In genomic region chr12:36274823-36275222, GRCm38 (mm10) we compare ENCODE assay signal across 26 mouse cellular contexts. TPM values are rescaled to one million over a fixed set of nuclear protein-coding genes. Genes with fewer than 3 reads are reported as not detected.
DNase-seq lines count a peak whose midpoint lies in the region; ATAC-seq and TF ChIP-seq lines count a peak whose summit lies in the region.
"Had no signal": no experiment of that assay in that cellular context is flagged by ENCODE, and none has a peak within 500 bp of the region (broad histone marks: within the 10 kb centered on the region; RNA-seq: fewer than 3 reads in every experiment).

No protein-coding gene starts in this region.

- no peak overlapping the region for H3K9ac ChIP-seq in forebrain, postnatal 0 days
- no peak overlapping the region for H3K9ac ChIP-seq in forebrain, embryonic 15.5 days (replicated peaks)
- H3K9ac ChIP-seq in limb, embryonic 11.5 days (ENCODE audit: low read length) = no peak overlapping the region
- no peak overlapping the region for H3K9ac ChIP-seq in embryonic facial prominence, embryonic 14.5 days (ENCODE audit: low read depth, low read length)
- H3K9ac ChIP-seq: heart, embryonic 13.5 days; hindbrain, embryonic 15.5 days; limb, embryonic 12.5 days; liver, embryonic 13.5 days; lung, embryonic 15.5 days; neural tube, embryonic 13.5 days had no signal

- no peaks in the 10 kb centered on the region for H3K4me1 ChIP-seq in forebrain, postnatal 0 days (ENCODE audit: insufficient read depth)
- 0 out of 2 replicates have a peak, but pooled peaks cover 5% of the 10 kb centered on the region for H3K4me1 ChIP-seq in forebrain, embryonic 15.5 days
- no peaks in the 10 kb centered on the region for H3K4me1 ChIP-seq in limb, embryonic 11.5 days (ENCODE audit: control insufficient read depth, insufficient read depth, low read length)
- H3K4me1 ChIP-seq in limb, embryonic 10.5 days = no peaks in the 10 kb centered on the region
- H3K4me1 ChIP-seq in embryonic facial prominence, embryonic 14.5 days (ENCODE audit: control insufficient read depth, insufficient read depth, low read length) = no peaks in the 10 kb centered on the region; the same call in 1 of the 2 replicates
- H3K4me1 ChIP-seq: heart, embryonic 13.5 days; hindbrain, embryonic 15.5 days; limb, embryonic 12.5 days; liver, embryonic 13.5 days; lung, embryonic 15.5 days; neural tube, embryonic 13.5 days had no signal

- H3K4me2 ChIP-seq in forebrain, postnatal 0 days (ENCODE audit: low read depth) = no peak overlapping the region
- H3K4me2 ChIP-seq in forebrain, embryonic 15.5 days (replicated peaks) = no peak overlapping the region
- H3K4me2 ChIP-seq in limb, embryonic 11.5 days (ENCODE audit: low read depth, severe bottlenecking) = no peak overlapping the region
- H3K4me2 ChIP-seq in embryonic facial prominence, embryonic 14.5 days (ENCODE audit: low read depth, low read length) = no peak overlapping the region
- H3K4me2 ChIP-seq: heart, embryonic 13.5 days; hindbrain, embryonic 15.5 days; limb, embryonic 12.5 days; liver, embryonic 13.5 days; lung, embryonic 15.5 days; midbrain, embryonic 11.5 days; neural tube, embryonic 13.5 days had no signal

- no peak overlapping the region for H3K4me3 ChIP-seq in forebrain, postnatal 0 days (ENCODE audit: low read depth, low read length)
- H3K4me3 ChIP-seq in forebrain, embryonic 15.5 days = no peak overlapping the region
- no peak overlapping the region for H3K4me3 ChIP-seq in limb, embryonic 11.5 days (ENCODE audit: low read depth, low read length)
- H3K4me3 ChIP-seq in limb, embryonic 10.5 days = no peak overlapping the region
- H3K4me3 ChIP-seq in embryonic facial prominence, embryonic 14.5 days (ENCODE audit: low read depth, low read length) = no peak overlapping the region
- H3K4me3 ChIP-seq: heart, embryonic 13.5 days; hindbrain, embryonic 15.5 days; limb, embryonic 12.5 days; liver, embryonic 13.5 days; lung, embryonic 15.5 days; neural tube, embryonic 13.5 days had no signal

- peak; percentile 33 for DNase-seq in forebrain, postnatal 0 days
- DNase-seq in limb, embryonic 11.5 days (ENCODE audit: low spot score) = peak; percentile 27
- DNase-seq in limb, embryonic 10.5 days (ENCODE audit: low spot score) = no peak
- DNase-seq in MN1 (ENCODE audit: low spot score) = peak; percentile 12
- DNase-seq in embryonic facial prominence, embryonic 14.5 days (ENCODE audit: low spot score) = peak; percentile 56
- no peak for DNase-seq in testis, postnatal 14 days (ENCODE audit: low spot score)
- DNase-seq: adrenal gland, adult 2 months; embryo, embryonic 11 days; gastrocnemius, postnatal 14 days; heart, adult 18-20 months; kidney, adult 18-20 months; kidney, postnatal 25 days; liver, embryonic 13.5 days; thymus, adult 18-20 months; thymus, postnatal 4 days had no signal

- H3K27me3 ChIP-seq in forebrain, postnatal 0 days (ENCODE audit: insufficient read depth, low read length) = no peaks in the 10 kb centered on the region
- H3K27me3 ChIP-seq in forebrain, embryonic 15.5 days = no peaks in the 10 kb centered on the region
- no peaks in the 10 kb centered on the region for H3K27me3 ChIP-seq in limb, embryonic 11.5 days (ENCODE audit: control insufficient read depth, insufficient read depth, low read length)
- H3K27me3 ChIP-seq in limb, embryonic 10.5 days (ENCODE audit: low read depth, poor library complexity, severe bottlenecking) = no peaks in the 10 kb centered on the region
- H3K27me3 ChIP-seq in embryonic facial prominence, embryonic 14.5 days (replicated peaks; ENCODE audit: control insufficient read depth, insufficient read depth, low read length) = no peaks in the 10 kb centered on the region
- H3K27me3 ChIP-seq: heart, embryonic 13.5 days; hindbrain, embryonic 15.5 days; limb, embryonic 12.5 days; liver, embryonic 13.5 days; lung, embryonic 15.5 days; neural tube, embryonic 13.5 days had no signal

- WGBS in forebrain, postnatal 0 days = 55% methylated on average over 3 of the region's 3 CpGs
- WGBS in forebrain, embryonic 15.5 days = 55% methylated on average over 3 of the region's 3 CpGs
- 69% methylated on average over 3 of the region's 3 CpGs for WGBS in limb, embryonic 11.5 days
- WGBS in limb, embryonic 10.5 days = 88% methylated on average over 3 of the region's 3 CpGs
- 36% methylated on average over 3 of the region's 3 CpGs for WGBS in embryonic facial prominence, embryonic 14.5 days

- H3K27ac ChIP-seq in forebrain, postnatal 0 days (ENCODE audit: low read depth, low read length) = no peak overlapping the region
- H3K27ac ChIP-seq in forebrain, embryonic 15.5 days (replicated peaks) = no peak overlapping the region
- no peak overlapping the region for H3K27ac ChIP-seq in limb, embryonic 11.5 days (replicated peaks; ENCODE audit: low read depth, low read length)
- no peak overlapping the region for H3K27ac ChIP-seq in limb, embryonic 10.5 days
- H3K27ac ChIP-seq in embryonic facial prominence, embryonic 14.5 days (replicated peaks; ENCODE audit: low read depth, low read length) = no peak overlapping the region
- H3K27ac ChIP-seq: heart, embryonic 13.5 days; hindbrain, embryonic 15.5 days; limb, embryonic 12.5 days; liver, embryonic 13.5 days; lung, embryonic 15.5 days; macrophage; neural tube, embryonic 13.5 days had no signal

- H3K36me3 ChIP-seq in forebrain, postnatal 0 days (ENCODE audit: insufficient read depth) = no peaks in the 10 kb centered on the region
- H3K36me3 ChIP-seq in forebrain, embryonic 15.5 days = no peaks in the 10 kb centered on the region
- H3K36me3 ChIP-seq in limb, embryonic 11.5 days (ENCODE audit: control insufficient read depth, insufficient read depth, low read length) = no peaks in the 10 kb centered on the region
- no peaks in the 10 kb centered on the region for H3K36me3 ChIP-seq in limb, embryonic 10.5 days
- H3K36me3 ChIP-seq in embryonic facial prominence, embryonic 14.5 days (ENCODE audit: control insufficient read depth, insufficient read depth, low read length) = no peaks in the 10 kb centered on the region
- H3K36me3 ChIP-seq: heart, embryonic 13.5 days; hindbrain, embryonic 15.5 days; limb, embryonic 12.5 days; liver, embryonic 13.5 days; lung, embryonic 15.5 days; neural tube, embryonic 13.5 days had no signal

- no peaks in the 10 kb centered on the region for H3K9me3 ChIP-seq in forebrain, postnatal 0 days (ENCODE audit: low read length)
- no peaks in the 10 kb centered on the region for H3K9me3 ChIP-seq in forebrain, embryonic 15.5 days
- no peaks in the 10 kb centered on the region for H3K9me3 ChIP-seq in limb, embryonic 11.5 days (ENCODE audit: control insufficient read depth, low read length)
- H3K9me3 ChIP-seq in limb, embryonic 10.5 days (replicated peaks) = no peaks in the 10 kb centered on the region; the same call in 1 of the 2 replicates
- no peaks in the 10 kb centered on the region for H3K9me3 ChIP-seq in embryonic facial prominence, embryonic 14.5 days (ENCODE audit: control insufficient read depth, low read length)
- H3K9me3 ChIP-seq: heart, embryonic 13.5 days; hindbrain, embryonic 15.5 days; limb, embryonic 12.5 days; liver, embryonic 13.5 days; lung, embryonic 15.5 days; neural tube, embryonic 13.5 days had no signal

- ATAC-seq in forebrain, postnatal 0 days = 0 out of 2 replicates have a peak, but pooled peaks have one; percentile 20
- ATAC-seq in forebrain, embryonic 15.5 days (replicated peaks) = no peak
- ATAC-seq in limb, embryonic 11.5 days (ENCODE audit: insufficient number of reproducible peaks, low FRiP score, low TSS enrichment, low read depth) = no peak
- no peak for ATAC-seq in embryonic facial prominence, embryonic 14.5 days (ENCODE audit: low read depth)

- TF ChIP-seq CTCF in forebrain, postnatal 0 days (IDR thresholded peaks at IDR 0.05; ENCODE audit: low read depth) = no peak

RNA-seq across cellular contexts. Expression of gene Lrrc72, which starts 21.6 kb away (rescaled TPM):
- total RNA-seq in forebrain, postnatal 0 days (2014; rRNA removed) = not detected in 2 replicates
- polyA plus RNA-seq in forebrain, postnatal 0 days (2015; fragmentation: Nextera tagmentation; extraction: Ambion mirVana) = not detected in 2 replicates
- polyA plus RNA-seq in forebrain, embryonic 15.5 days (2015; fragmentation: Nextera tagmentation; extraction: Ambion mirVana) = not detected in 2 replicates
- polyA plus RNA-seq in limb, embryonic 11.5 days (2014; fragmentation: Nextera tagmentation; extraction: Ambion mirVana) = not detected in 2 replicates
- polyA plus RNA-seq in limb, embryonic 10.5 days (2016; fragmentation: Nextera tagmentation; extraction: Ambion mirVana) = not detected in 2 replicates
- not detected in 2 replicates for polyA plus RNA-seq in embryonic facial prominence, embryonic 14.5 days (2014; fragmentation: Nextera tagmentation; extraction: Ambion mirVana)
- total RNA-seq: adrenal gland, adult 2 months; gastrocnemius, postnatal 14 days; heart, adult 18-20 months; heart, postnatal 25 days; left cerebral cortex, adult 18-20 months had no signal
- polyA plus RNA-seq: adrenal gland, adult 2 months; C2C12; heart, embryonic 13.5 days; hindbrain, embryonic 15.5 days; limb, embryonic 12.5 days; liver, embryonic 13.5 days; lung, embryonic 15.5 days; macrophage; midbrain, embryonic 11.5 days; neural tube, embryonic 13.5 days had no signal

RNA-seq across cellular contexts. Expression of gene Sostdc1, which starts 39.1 kb away (rescaled TPM):
- 6.9 and 8.3 TPM in 2 replicates for total RNA-seq in forebrain, postnatal 0 days (2014; rRNA removed)
- polyA plus RNA-seq in forebrain, postnatal 0 days (2015; fragmentation: Nextera tagmentation; extraction: Ambion mirVana) = 12.6 and 16.7 TPM in 2 replicates
- 7.6 and 15.3 TPM in 2 replicates for polyA plus RNA-seq in forebrain, embryonic 15.5 days (2015; fragmentation: Nextera tagmentation; extraction: Ambion mirVana)
- polyA plus RNA-seq in limb, embryonic 11.5 days (2014; fragmentation: Nextera tagmentation; extraction: Ambion mirVana) = 22.6 and 31.0 TPM in 2 replicates
- polyA plus RNA-seq in limb, embryonic 10.5 days (2016; fragmentation: Nextera tagmentation; extraction: Ambion mirVana) = 5.8 and 11.1 TPM in 2 replicates
- polyA plus RNA-seq in embryonic facial prominence, embryonic 14.5 days (2014; fragmentation: Nextera tagmentation; extraction: Ambion mirVana) = 82.8 and 83.5 TPM in 2 replicates
- polyA plus RNA-seq: C2C12, macrophage had no signal

Comparison
In these comparisons a context has a peak if more than half of its experiments do, and no peak if none do; other contexts are left out.
1. DNase-seq: peak in forebrain, postnatal 0 days (single experiment), limb, embryonic 11.5 days (single experiment), MN1 (single experiment) and embryonic facial prominence, embryonic 14.5 days (single experiment); none in limb, embryonic 10.5 days (single experiment) and testis, postnatal 14 days (single experiment).